Mouse (Mus musculus) heart, adult 9 months (tissue): Measurements from ENCODE around the gene Xylt1.

Source experiments
- DNase-seq, 2 experiments: peaks; one replicate each; pipeline ENCODE4 v3.0.0; 2022; ENCODE audit warnings: low spot score in 2 of 2

The Xylt1 gene

DNA sequence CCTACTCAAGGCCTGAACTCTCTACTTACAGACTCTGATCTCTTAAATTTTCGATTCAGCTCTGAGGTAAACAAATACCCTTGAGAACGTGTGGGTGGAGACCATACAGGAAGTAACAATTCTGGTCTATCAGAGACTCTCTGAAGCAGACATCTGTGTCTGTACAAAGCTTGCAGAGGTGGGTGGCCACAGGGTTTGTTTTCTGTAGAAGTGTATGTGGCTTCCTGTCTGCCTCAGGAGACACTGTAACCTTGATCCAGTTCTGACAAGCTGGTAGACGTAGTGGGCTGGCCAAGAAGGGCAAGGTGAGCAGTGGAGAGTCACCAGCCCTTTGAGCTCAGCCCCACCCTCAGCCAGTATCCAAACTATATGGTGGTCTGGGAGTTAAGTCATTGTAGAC lies 233.0 kb downstream of the Xylt1 start:
- no peak for DNase-seq

- no peak for DNase-seq
Measured at GRCm38 (mm10) chr7:117614346-117614745, 233.6 kb downstream of the Xylt1 start.

- no peak for DNase-seq
Measured at GRCm38 (mm10) chr7:117614851-117615250, 234.1 kb downstream of the Xylt1 start.

- no peak for DNase-seq
Measured at GRCm38 (mm10) chr7:117616277-117616676, 235.5 kb downstream of the Xylt1 start.

DNA sequence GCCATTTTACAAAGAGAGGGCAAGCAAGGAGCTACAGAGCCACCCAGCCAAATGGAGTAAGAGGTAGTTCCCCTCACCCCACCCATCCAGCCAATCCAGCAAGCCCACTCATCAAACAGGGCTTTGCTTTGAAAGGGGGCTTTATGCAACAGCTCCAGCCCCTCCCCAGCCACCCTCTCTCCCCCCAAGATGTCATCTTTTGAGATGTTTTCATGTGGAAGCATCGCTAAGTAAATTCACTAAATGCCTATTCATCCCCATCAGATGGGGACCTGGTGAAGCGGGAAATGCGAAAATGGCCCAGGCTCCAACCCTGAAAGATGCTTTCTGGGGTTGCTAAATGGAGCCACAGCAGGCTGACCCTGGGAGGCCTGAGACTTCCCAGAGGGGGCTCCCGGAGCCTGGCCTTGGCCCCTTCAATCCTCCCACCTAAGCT lies 238.0 kb downstream of the Xylt1 start:
- DNase-seq: no peak

DNA sequence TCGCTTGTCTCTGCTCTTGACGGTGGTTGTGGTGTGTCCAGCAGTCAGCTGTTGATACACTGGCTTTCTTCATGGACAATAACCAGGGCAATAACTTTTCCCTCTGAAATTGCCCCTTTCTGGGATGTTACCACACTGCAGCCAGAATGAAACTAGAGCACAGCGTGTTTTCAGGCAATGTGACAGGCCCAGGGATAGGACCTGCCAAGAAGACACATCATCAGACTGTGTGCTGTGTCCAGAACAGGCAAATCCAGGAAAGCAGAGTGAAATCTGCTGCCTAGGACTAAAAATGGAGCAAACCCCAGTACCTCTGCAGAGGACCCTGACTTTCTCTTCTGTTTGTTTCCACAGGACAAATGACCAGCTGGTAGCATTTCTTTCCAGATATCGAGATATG lies 240.8 kb downstream of the Xylt1 start:
- DNase-seq: no peak

GRCm38 (mm10) chr7:117622769-117623168 lies 242.0 kb downstream of the Xylt1 start:
- DNase-seq: no peak

DNA sequence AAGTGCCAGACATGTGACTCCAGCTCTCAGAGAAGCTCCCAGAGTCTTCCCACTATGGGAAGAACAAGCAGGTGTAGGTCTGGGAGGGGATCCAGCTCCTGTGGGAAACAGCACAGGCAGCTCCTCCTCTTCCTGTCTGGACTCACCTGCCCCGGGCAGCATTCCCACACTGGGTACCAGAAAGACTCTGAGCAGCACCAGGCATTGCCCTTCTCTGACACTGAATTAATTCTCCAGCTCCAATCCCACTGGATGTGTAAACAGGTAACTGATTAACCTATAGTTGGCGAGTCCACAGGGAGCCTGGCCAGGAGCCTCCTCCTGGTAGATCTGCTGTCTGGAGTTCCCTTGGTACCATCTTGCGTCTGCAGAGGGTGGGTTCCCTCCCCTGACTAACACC lies 248.0 kb downstream of the Xylt1 start:
- DNase-seq: no peak

- no peak for DNase-seq
Measured at GRCm38 (mm10) chr7:117630657-117631056, 249.9 kb downstream of the Xylt1 start.

- no peak for DNase-seq
Measured at GRCm38 (mm10) chr7:117635584-117635983, 254.8 kb downstream of the Xylt1 start.

GRCm38 (mm10) chr7:117636713-117637112 lies 255.9 kb downstream of the Xylt1 start:
- DNase-seq: no peak

GRCm38 (mm10) chr7:117637997-117638396 lies 257.2 kb downstream of the Xylt1 start:
- DNase-seq: no peak

GRCm38 (mm10) chr7:117652637-117653036 lies 271.9 kb downstream of the Xylt1 start:
- no peak for DNase-seq

DNA sequence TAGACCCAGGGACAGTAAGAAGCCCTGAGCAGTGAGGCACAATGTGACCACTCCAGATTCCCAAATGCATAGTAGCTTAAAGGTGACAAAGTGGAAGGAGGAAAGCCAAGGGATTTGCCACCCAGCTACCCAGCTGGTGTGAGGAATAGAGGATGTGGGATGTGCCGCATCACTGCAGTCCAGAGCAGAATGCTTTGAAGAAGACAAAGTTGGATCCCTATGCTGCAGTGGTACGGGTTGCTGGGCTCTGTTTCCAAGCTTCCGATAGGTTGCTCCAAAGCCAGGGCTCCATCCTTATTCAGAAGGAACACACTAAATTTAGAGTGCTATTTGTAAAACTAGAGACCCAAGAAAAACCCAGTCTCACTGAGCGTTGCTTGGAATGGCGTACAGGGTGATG lies 275.0 kb downstream of the Xylt1 start:
- no peak for DNase-seq

- no peak for DNase-seq
Measured at GRCm38 (mm10) chr7:117658180-117658579, 277.4 kb downstream of the Xylt1 start.

DNA sequence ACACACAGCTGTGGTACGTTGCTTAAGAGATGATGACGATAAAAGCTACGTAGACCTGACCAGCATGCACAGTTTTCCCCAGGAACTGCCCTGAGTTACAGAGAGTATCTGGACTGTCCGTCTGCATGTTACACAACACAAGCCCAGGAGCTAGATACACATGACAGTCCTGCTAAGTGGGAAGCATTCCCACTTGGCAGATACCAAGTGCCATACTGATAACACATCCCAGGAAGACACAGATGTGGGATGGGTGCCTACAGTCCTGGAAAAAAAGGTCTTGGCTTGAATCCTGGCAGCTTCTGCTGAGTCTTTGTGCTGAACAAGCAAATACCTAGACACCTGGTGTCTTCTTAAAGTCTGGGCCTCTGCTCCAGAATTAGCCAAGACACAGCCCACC lies 278.0 kb downstream of the Xylt1 start:
- no peak for DNase-seq

- no peak for DNase-seq
Measured at GRCm38 (mm10) chr7:117667286-117667685, 286.5 kb downstream of the Xylt1 start.

DNA sequence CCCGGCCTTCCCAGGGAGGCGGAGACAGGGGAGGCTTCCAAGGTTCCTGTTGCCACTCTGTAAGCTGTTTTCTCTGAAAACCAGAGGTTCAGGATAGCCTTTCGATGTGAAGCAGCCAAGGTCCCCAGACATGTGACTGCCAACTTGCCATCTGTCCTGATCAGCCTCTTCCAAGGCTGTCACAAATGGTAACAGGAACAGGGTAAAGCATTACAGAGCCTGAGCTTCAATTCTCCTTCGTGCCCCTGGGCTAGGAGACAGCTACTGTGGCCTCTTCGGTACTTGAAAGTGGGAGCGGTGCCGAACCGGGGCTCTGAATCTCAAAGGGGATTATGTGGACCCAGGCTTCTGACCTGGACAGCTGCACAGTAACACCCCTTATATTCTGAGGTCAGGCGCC lies 287.4 kb downstream of the Xylt1 start:
- no peak for DNase-seq

DNA sequence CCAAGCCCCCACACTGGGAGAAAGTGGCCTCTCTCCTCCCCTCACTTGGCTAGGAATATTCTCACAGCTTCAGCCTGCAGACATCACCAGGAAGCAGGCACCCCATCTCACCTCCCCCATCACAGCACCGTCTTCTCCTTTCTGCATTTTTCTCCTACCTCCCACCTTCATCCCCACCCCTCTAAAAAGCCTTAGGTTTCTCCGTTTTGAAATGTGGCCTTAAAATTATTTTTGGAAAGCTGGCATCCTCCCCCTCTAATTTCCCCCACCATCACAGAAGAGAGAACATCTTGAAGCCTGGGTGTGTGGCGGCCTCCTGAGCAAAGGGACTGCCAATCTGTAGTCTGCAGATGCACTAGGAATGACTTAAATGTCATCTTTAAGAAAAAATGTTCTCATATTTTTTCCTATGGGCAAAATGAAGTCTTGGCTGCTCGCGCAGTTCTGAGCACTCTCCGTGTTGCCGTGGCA lies 291.4 kb downstream of the Xylt1 start:
- DNase-seq: no peak

DNA sequence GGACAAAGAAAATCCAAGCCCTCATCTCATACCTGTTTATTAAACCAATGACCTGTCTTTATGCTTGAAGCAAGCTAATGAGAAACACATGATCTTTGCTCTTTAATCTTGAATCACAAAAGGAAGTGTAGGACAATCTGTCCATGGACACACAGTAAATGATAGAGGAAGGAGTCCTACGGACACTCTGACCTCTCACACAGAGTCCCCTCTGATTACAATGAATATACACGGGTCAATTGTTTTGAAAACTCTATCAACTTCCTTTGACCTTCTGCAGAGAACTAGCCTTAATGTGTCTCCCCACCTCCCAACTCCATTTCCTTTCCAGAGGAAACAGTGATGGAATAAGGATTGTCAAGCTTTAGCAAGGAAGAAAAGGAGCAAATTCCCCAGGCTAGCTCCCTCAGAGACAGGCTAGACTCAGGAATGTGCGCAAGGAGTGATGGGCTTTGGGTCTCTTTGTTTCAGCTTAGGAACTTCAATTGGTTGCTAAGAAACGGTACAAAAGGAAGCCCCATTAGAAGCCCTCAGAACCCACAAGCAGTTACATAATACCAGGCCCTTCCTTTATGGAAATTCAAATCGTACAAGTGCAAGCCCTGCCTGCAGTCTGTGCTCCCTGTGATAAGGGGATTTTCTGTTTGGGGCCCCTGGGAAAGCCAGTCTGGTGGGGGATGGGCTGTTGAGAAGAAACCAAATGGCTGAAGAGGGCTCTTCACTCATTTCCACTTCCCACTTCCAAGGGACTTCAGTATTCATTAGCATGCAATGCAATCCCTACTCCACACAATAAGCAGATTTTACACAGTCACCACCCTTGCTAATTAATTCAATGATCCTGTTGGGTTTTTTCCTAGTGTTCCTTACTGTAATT lies 305.6 kb downstream of the Xylt1 start:
- DNase-seq: peak in 1 of 2 experiments; percentile 15

GRCm38 (mm10) chr7:117686997-117687302 lies 306.2 kb downstream of the Xylt1 start:
- no peak for DNase-seq

DNA sequence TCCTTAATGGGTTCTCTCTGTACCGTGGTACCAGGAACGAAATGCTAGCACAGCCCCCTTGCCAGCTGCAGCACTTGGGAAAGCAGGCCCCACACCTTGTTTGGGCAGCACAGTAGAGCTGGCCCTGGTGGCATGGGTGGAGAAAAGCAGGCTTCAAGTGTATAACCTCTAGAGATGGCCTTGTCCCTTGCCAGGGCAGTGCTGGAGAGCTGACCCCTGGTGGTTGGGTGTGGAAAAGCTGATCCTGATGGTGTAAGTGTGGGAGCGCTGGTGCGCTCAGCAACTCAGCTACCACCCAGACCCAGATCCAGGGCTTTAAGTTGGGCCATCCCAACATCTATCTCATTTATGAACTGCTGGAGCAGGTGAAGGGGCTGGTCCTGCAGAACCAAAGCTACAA lies 314.8 kb downstream of the Xylt1 start:
- DNase-seq: no peak

DNA sequence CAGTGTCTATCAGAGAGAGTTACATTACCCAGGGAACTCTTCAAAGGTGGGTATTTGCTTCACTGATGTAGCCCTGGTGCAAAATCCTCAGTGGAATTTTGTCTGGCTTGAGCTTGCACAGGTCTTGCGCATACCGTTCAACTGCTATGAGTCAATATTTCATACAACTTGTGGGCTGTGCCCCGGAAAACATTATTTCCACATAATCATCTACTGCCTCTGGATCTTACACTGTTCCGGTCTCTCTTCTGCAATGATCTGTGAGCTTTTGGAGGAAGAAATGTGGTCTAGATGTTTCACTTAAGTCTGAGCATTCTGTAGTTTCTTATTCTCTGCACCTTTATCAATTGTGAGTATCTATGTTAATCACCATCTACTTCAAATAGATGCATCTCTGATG lies 316.9 kb downstream of the Xylt1 start:
- DNase-seq: no peak
